Mouse (Mus musculus) lung, postnatal 0 days (tissue): ENCODE results near the gene Zfp768. TPM values are rescaled to one million over a fixed set of nuclear protein-coding genes. Genes with fewer than 3 reads are reported as not detected.

Source experiments
- ATAC-seq: fragments of 200-750 bp; cut with Nextera tagmentation; 2 replicates; pipeline ENCODE4 v1.8.0; 2017; ENCODE audit warnings: moderate library complexity
- DNase-seq: peaks from one replicate; pipeline ENCODE4 v3.0.0-alpha.2; 2016; ENCODE audit warnings: low spot score
- H3K27ac ChIP-seq: fragments of 300-500 bp; sonication (generic); 2 replicates; pipeline ENCODE4 v1.5.1; 2014; ENCODE audit warnings: antibody characterized with exemption, mild to moderate bottlenecking, low read length, mixed read lengths
- H3K27me3 ChIP-seq: fragments of 300-500 bp; sonication (generic); replicated peaks from 2 replicates; pipeline ENCODE4 v1.6.1; 2014; ENCODE audit warnings: low read length, mixed read lengths; ENCODE audit not compliant: insufficient read depth
- H3K36me3 ChIP-seq: fragments of 300-500 bp; sonication (generic); 2 replicates; pipeline ENCODE4 v1.6.1; 2014; ENCODE audit warnings: low read length, mixed read lengths; ENCODE audit not compliant: insufficient read depth
- H3K4me1 ChIP-seq: fragments of 300-500 bp; sonication (generic); 2 replicates; pipeline ENCODE4 v1.6.1; 2014; ENCODE audit warnings: antibody characterized with exemption, low read depth, low read length, mixed read lengths; ENCODE audit not compliant: insufficient read depth
- H3K4me2 ChIP-seq: fragments of 300-500 bp; sonication (generic); replicated peaks from 2 replicates; pipeline ENCODE4 v1.6.1; 2014; ENCODE audit warnings: low read depth, mild to moderate bottlenecking, low read length, moderate library complexity, mixed read lengths
- H3K4me3 ChIP-seq: fragments of 300-500 bp; sonication (generic); 2 replicates; pipeline ENCODE4 v1.5.1; 2014; ENCODE audit warnings: low read depth, low read length
- H3K9ac ChIP-seq: fragments of 300-500 bp; sonication (generic); replicated peaks from 2 replicates; pipeline ENCODE4 v1.6.1; 2014; ENCODE audit warnings: low read depth, mild to moderate bottlenecking
- H3K9me3 ChIP-seq: fragments of 300-500 bp; sonication (generic); 2 replicates; pipeline ENCODE4 v1.6.1; 2016; ENCODE audit warnings: low read length, mixed read lengths
- CTCF ChIP-seq: IDR thresholded peaks from 2 replicates; pipeline ENCODE4 v1.5.1; 2016; ENCODE audit warnings: antibody characterized with exemption, mild to moderate bottlenecking
- EP300 ChIP-seq: IDR thresholded peaks from 2 replicates; pipeline ENCODE4 v1.6.1; 2016; ENCODE audit warnings: antibody characterized with exemption, mild to moderate bottlenecking, control low read depth
- WGBS: fragments of 180-500 bp; shearing (Covaris S2); extraction: QIAGEN DNeasy Blood & Tissue Kit; methylation state at CpG from one replicate; pipeline ENCODE4 v1.1.7; 2014; 5-methylcytosine and 5-hydroxymethylcytosine counted together
- polyA plus RNA-seq: library from polyadenylated mRNA; unstranded; fragments of >200 nt; fragmentation: Nextera tagmentation; extraction: Ambion mirVana; gene quantifications from 2 replicates; pipeline ENCODE4 v1.2.1, GENCODE M21; 2015

Zfp768 gene
- polyA plus RNA-seq, 1 experiment from 2014 or later, result 12.8 TPM

DNA sequence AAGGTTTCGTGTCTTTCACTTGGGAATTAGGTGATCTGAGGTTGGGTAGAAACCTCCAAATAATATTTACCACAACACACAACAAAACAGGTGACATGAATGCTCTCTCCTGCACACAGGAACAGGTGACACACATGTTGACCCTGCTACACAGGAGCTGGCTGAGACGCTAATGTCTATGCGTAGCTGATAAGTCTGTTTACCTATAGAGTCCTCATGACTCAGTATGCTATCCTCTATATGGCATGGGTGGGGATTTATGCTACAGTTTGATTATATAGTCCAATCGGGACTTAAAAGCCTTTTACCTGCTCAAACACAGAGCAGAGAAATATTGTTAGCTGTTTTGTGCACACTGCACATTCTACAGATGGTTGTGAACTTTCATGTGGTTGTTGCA is 14.9 kb upstream of the Zfp768 start:
- Histone ChIP-seq H3K27me3 (no peaks in the 10 kb centered on the region; the same call in 1 of the 2 replicates), H3K4me3 (no peak overlapping the region), H3K4me2 (no peak overlapping the region), H3K9ac (no peak overlapping the region), H3K9me3 (no peaks in the 10 kb centered on the region), H3K36me3 (no peaks in the 10 kb centered on the region), H3K4me1 (peaks cover 5% of the 10 kb centered on the region; the same call in 1 of the 2 replicates), H3K27ac (no peak overlapping the region)
- ATAC-seq (no peak), DNase-seq (no peak)
- 50% methylated on average over 4 of the region's 4 CpGs for WGBS
- no peak for TF ChIP-seq CTCF
- TF ChIP-seq EP300, result no peak

GRCm38 (mm10) chr7:127358472-127358871 is 13.1 kb upstream of the Zfp768 start:
- no peak for DNase-seq
- H3K27me3 ChIP-seq, result no peaks in the 10 kb centered on the region; the same call in 1 of the 2 replicates
- no peaks in the 10 kb centered on the region for H3K36me3 ChIP-seq
- H3K9me3 ChIP-seq, result no peaks in the 10 kb centered on the region
- H3K27ac ChIP-seq, result no peak overlapping the region
- WGBS, result 62% methylated on average over 4 of the region's 4 CpGs
- no peak overlapping the region for H3K4me2 ChIP-seq
- no peak overlapping the region for H3K9ac ChIP-seq
- H3K4me1 ChIP-seq, result peaks cover 2% of the 10 kb centered on the region; the same call in 1 of the 2 replicates
- ATAC-seq, result no peak
- no peak overlapping the region for H3K4me3 ChIP-seq
- TF ChIP-seq CTCF (no peak), EP300 (no peak)

GRCm38 (mm10) chr7:127357871-127358270 is 12.5 kb upstream of the Zfp768 start:
- Histone ChIP-seq H3K27me3 (no peaks in the 10 kb centered on the region; the same call in 1 of the 2 replicates), H3K4me1 (no peaks in the 10 kb centered on the region), H3K27ac (no peak overlapping the region), H3K4me2 (no peak overlapping the region), H3K9ac (no peak overlapping the region), H3K9me3 (no peaks in the 10 kb centered on the region), H3K36me3 (no peaks in the 10 kb centered on the region), H3K4me3 (no peak overlapping the region)
- DNase-seq (no peak), ATAC-seq (no peak)
- no peak for TF ChIP-seq CTCF
- 64% methylated on average over 2 of the region's 2 CpGs for WGBS

- no peaks in the 10 kb centered on the region; the same call in 1 of the 2 replicates for H3K27me3 ChIP-seq
- no peak overlapping the region for H3K9ac ChIP-seq
- no peak overlapping the region for H3K27ac ChIP-seq
- H3K36me3 ChIP-seq, result no peaks in the 10 kb centered on the region
- 55% methylated on average over 3 of the region's 3 CpGs for WGBS
- ATAC-seq (no peak), DNase-seq (no peak)
- TF ChIP-seq EP300 (no peak), CTCF (no peak)
- no peak overlapping the region for H3K4me2 ChIP-seq
- no peak overlapping the region for H3K4me3 ChIP-seq
- H3K9me3 ChIP-seq, result no peaks in the 10 kb centered on the region
- H3K4me1 ChIP-seq, result no peaks in the 10 kb centered on the region
Observed at GRCm38 (mm10) chr7:127355796-127356195, 10.4 kb upstream of the Zfp768 start.

DNA sequence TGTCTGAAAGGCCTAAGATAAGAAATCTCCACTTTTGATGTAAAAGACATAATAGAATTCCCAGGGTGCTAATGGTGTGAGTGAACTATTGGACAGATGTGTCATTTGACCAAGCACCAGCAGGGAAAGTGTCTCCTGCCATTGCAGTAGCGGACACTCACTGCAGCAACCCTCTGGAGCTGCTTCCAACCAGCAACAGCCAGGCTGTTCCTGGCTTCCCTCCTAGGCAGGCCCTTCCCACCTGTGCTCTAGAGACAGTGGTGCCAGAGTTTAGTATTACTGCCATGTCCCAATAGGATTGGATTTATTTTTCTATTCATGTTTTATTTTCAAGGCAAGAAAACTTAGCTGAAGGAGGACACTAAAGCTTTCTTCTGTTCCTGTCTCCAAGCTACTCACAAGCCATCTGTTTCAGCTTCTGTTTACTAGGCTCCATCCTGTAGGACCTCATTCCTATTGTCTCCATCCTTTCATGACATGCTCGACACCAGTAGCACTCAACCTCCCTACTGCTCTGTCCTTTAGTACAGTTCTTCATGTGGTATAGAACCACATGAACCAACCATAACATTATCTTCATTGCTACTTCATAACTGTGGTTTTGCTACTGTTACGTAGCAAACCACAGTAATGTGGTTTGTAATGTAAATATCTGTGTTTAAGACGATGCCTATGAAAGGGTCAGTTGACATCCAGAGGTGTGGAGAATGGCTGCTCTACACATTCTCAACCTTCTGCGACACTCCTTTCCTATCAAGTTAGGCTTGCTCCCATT is 6.0 kb upstream of the Zfp768 start:
- no peak for DNase-seq
- ATAC-seq, result no peak
- WGBS, result 75% methylated on average over 5 of the region's 5 CpGs

DNA sequence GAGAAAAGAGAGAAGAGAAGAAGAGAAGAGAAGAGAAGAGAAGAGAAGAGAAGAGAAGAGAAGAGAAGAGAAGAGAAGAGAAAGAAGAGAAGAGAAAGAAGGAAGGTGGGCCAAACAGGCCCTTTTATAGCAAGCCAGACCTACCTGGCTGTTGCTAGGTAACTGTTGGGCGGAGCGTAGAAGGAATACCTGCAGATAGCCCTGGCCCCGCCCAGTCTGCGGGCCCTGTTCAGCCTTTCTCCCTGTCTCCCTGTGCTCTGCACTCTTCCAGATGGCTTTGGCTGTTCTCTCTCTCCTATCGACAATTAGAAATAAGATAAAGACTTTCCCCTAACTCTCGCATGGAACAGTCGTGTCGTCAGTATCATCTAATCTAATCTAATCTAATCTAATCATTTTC is 1.3 kb upstream of the Zfp768 start:
- peak overlapping the region; percentile 97 for H3K27ac ChIP-seq
- ATAC-seq (peak; percentile 42), DNase-seq (peak; percentile 85)
- no peaks in the 10 kb centered on the region for H3K27me3 ChIP-seq
- no peak for TF ChIP-seq EP300
- TF ChIP-seq CTCF, result no peak
- H3K9ac ChIP-seq, result peak overlapping the region; percentile 83; the same call in 1 of the 2 replicates
- no peaks in the 10 kb centered on the region; the same call in 1 of the 2 replicates for H3K4me1 ChIP-seq
- H3K36me3 ChIP-seq, result 0 out of 2 replicates have a peak, but pooled peaks cover 4% of the 10 kb centered on the region
- 14% methylated on average over 8 of the region's 8 CpGs for WGBS
- H3K9me3 ChIP-seq, result no peaks in the 10 kb centered on the region
- peak overlapping the region; percentile 78 for H3K4me2 ChIP-seq
- H3K4me3 ChIP-seq, result peak overlapping the region; percentile 88

More for the DNA sequence above, 6.0 kb upstream of the Zfp768 start:
- H3K4me1 ChIP-seq, result no peaks in the 10 kb centered on the region; the same call in 1 of the 2 replicates
- H3K4me2 ChIP-seq, result no peak overlapping the region
- no peak overlapping the region for H3K27ac ChIP-seq
- H3K9ac ChIP-seq, result no peak overlapping the region
- H3K27me3 ChIP-seq, result no peaks in the 10 kb centered on the region
- no peak overlapping the region for H3K4me3 ChIP-seq
- no peak for TF ChIP-seq CTCF
- no peak for TF ChIP-seq EP300
- no peaks in the 10 kb centered on the region for H3K36me3 ChIP-seq
- H3K9me3 ChIP-seq, result no peaks in the 10 kb centered on the region
